9 mouse cellular contexts compared by ENCODE assay signal in the genomic region with DNA sequence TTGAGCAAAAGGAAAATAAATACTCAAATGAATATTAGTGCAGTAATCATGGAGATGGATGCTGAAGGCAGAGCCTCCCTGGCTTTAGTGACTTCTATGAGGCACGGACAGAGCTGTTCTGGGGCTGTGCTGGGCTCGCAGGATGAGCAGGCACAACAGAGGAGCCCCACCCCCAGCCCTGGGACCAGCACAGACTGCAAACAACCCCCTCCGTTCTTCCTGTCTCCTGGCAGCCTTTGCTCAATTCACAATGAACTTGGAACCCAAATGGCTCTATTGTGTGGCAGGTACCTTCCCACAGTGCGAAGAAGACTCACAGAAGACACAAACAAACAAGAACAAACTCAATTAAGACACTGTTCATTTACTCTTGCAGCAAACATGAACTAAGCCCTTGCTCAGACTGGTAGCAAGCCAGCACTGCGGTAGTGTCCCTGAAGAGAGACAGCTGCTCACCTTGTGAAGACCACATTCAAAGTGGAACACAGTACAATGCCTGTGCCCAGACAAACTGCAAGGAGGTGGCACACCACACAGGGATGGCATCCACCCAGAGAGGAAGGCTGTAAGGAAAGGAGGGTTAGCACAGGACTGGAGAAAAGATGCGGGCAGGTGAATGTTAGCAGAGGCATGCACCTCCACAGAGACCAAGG.
DNase-seq lines count a peak whose midpoint lies in the region; ATAC-seq and TF ChIP-seq lines count a peak whose summit lies in the region.
"Had no signal": no experiment of that assay in that cellular context is flagged by ENCODE, and none has a peak within 500 bp of the region (broad histone marks: within the 10 kb centered on the region; RNA-seq: fewer than 3 reads in every experiment).

No protein-coding gene starts in this region.

- no peaks in the 10 kb centered on the region for H3K9me3 ChIP-seq in heart, embryonic 13.5 days
- no peaks in the 10 kb centered on the region for H3K9me3 ChIP-seq in ES-Bruce4 (replicated peaks; ENCODE audit: control insufficient read depth, insufficient read depth, low read length, poor library complexity, severe bottlenecking)
- H3K9me3 ChIP-seq in liver, embryonic 12.5 days (replicated peaks), result no peaks in the 10 kb centered on the region
- H3K9me3 ChIP-seq: limb, embryonic 15.5 days had no signal

- peaks cover 85% of the 10 kb centered on the region for H3K4me1 ChIP-seq in heart, embryonic 13.5 days
- peaks cover 11% of the 10 kb centered on the region for H3K4me1 ChIP-seq in ES-Bruce4 (ENCODE audit: control insufficient read depth, insufficient read depth, low read length)
- H3K4me1 ChIP-seq in cerebellum, adult 2 months (ENCODE audit: control insufficient read depth, insufficient read depth, low read length), result peaks cover 26% of the 10 kb centered on the region
- H3K4me1 ChIP-seq in liver, embryonic 12.5 days, result peaks cover 11% of the 10 kb centered on the region; the same call in 1 of the 2 replicates

- ATAC-seq in heart, embryonic 13.5 days (ENCODE audit: extremely low read depth, insufficient number of reproducible peaks, low FRiP score, low TSS enrichment), result no peak
- 0 out of 2 replicates have a peak, but pooled peaks have one; percentile 35 for ATAC-seq in liver, embryonic 12.5 days
- no peak for ATAC-seq in activated CD4-positive, CD25-positive, alpha-beta regulatory T cell, adult 4 months

- no peak overlapping the region for H3K4me3 ChIP-seq in heart, embryonic 13.5 days
- H3K4me3 ChIP-seq in ES-Bruce4 (ENCODE audit: low read depth, low read length), result no peak overlapping the region
- H3K4me3 ChIP-seq in cerebellum, adult 2 months (replicated peaks; ENCODE audit: insufficient read depth, low read depth, low read length), result no peak overlapping the region
- no peak overlapping the region for H3K4me3 ChIP-seq in liver, embryonic 12.5 days
- H3K4me3 ChIP-seq: limb, embryonic 15.5 days had no signal

- TF ChIP-seq POLR2A in ES-Bruce4 (IDR thresholded peaks at IDR 0.05; ENCODE audit: insufficient read depth, low read length), result no peak
- TF ChIP-seq POLR2A in cerebellum, adult 2 months (IDR thresholded peaks at IDR 0.05; ENCODE audit: borderline replicate concordance, insufficient read depth, low read length), result no peak

- 0 out of 2 replicates have a peak overlapping the region, but pooled peaks have one; percentile 56 for H3K9ac ChIP-seq in heart, embryonic 13.5 days
- no peak overlapping the region for H3K9ac ChIP-seq in ES-Bruce4 (ENCODE audit: low read depth, poor library complexity, severe bottlenecking)
- H3K9ac ChIP-seq in liver, embryonic 12.5 days, result no peak overlapping the region
- H3K9ac ChIP-seq: limb, embryonic 15.5 days had no signal

- H3K4me2 ChIP-seq in heart, embryonic 13.5 days, result no peak overlapping the region
- H3K4me2 ChIP-seq in liver, embryonic 12.5 days, result no peak overlapping the region
- H3K4me2 ChIP-seq: limb, embryonic 15.5 days had no signal

- H3K27ac ChIP-seq in heart, embryonic 13.5 days (replicated peaks), result 0 out of 2 replicates have a peak overlapping the region, but pooled peaks have one; percentile 36
- H3K27ac ChIP-seq in ES-Bruce4 (ENCODE audit: insufficient read depth, low read length), result no peak overlapping the region
- H3K27ac ChIP-seq in cerebellum, adult 2 months (ENCODE audit: insufficient read depth, low read length), result peak overlapping the region; percentile 43
- H3K27ac ChIP-seq in liver, embryonic 12.5 days, result no peak overlapping the region
- H3K27ac ChIP-seq: limb, embryonic 15.5 days had no signal

- DNase-seq in heart, postnatal 25 days (ENCODE audit: low spot score), result no peak
- DNase-seq in cerebellum, adult 2 months, result peak; percentile 60 to 67
- DNase-seq in ovary, postnatal 14 days (ENCODE audit: low spot score), result no peak
- DNase-seq in layer of hippocampus, postnatal 10 days (ENCODE audit: low spot score in 2 of 2), result no peak

- no peak for TF ChIP-seq CTCF in ES-Bruce4 (IDR thresholded peaks at IDR 0.05; ENCODE audit: low read depth, low read length)
- no peak for TF ChIP-seq CTCF in cerebellum, adult 2 months (IDR thresholded peaks at IDR 0.05; ENCODE audit: borderline replicate concordance, insufficient read depth, low read depth, low read length)

- 0 out of 2 replicates have a peak, but pooled peaks have one; percentile 61 for TF ChIP-seq EP300 in ES-Bruce4 (IDR thresholded peaks at IDR 0.05; ENCODE audit: insufficient read depth, low read depth, low read length)

- intact Hi-C loops in heart, postnatal 25 days (cut with DNase I), result no loop called here

- 38% methylated on average over 6 of the region's 6 CpGs for WGBS in heart, embryonic 13.5 days
- WGBS in cerebellum, adult 2 months, result 12% methylated on average over 6 of the region's 6 CpGs
- WGBS in liver, embryonic 12.5 days (ENCODE audit: insufficient replicate concordance), result 40% methylated on average over 6 of the region's 6 CpGs

- H3K27me3 ChIP-seq in heart, embryonic 13.5 days (replicated peaks), result no peaks in the 10 kb centered on the region
- no peaks in the 10 kb centered on the region for H3K27me3 ChIP-seq in ES-Bruce4 (ENCODE audit: control insufficient read depth, insufficient read depth, low read length, poor library complexity, severe bottlenecking)
- H3K27me3 ChIP-seq in cerebellum, adult 2 months (ENCODE audit: control insufficient read depth, insufficient read depth, low read length), result no peaks in the 10 kb centered on the region
- H3K27me3 ChIP-seq in liver, embryonic 12.5 days (replicated peaks), result no peaks in the 10 kb centered on the region
- H3K27me3 ChIP-seq: limb, embryonic 15.5 days had no signal

- peaks cover 4% of the 10 kb centered on the region; the same call in 1 of the 2 replicates for H3K36me3 ChIP-seq in heart, embryonic 13.5 days
- H3K36me3 ChIP-seq in ES-Bruce4 (ENCODE audit: control insufficient read depth, insufficient read depth, low read length, poor library complexity, severe bottlenecking), result no peaks in the 10 kb centered on the region
- no peaks in the 10 kb centered on the region for H3K36me3 ChIP-seq in liver, embryonic 12.5 days
- H3K36me3 ChIP-seq: limb, embryonic 15.5 days had no signal

Comparison
In these comparisons a context has a peak if more than half of its experiments do, and no peak if none do; other contexts are left out.
1. H3K27ac ChIP-seq: peak in heart, embryonic 13.5 days (single experiment) and cerebellum, adult 2 months (single experiment); none in ES-Bruce4 (single experiment) and liver, embryonic 12.5 days (single experiment).
2. DNase-seq: peak in cerebellum, adult 2 months (2 of 2); none in heart, postnatal 25 days (single experiment), ovary, postnatal 14 days (single experiment) and layer of hippocampus, postnatal 10 days (0 of 2).